Mouse (Mus musculus) macrophage (primary cell): ENCODE results near the gene Zfp354a. TPM values are rescaled to one million over a fixed set of nuclear protein-coding genes. Genes with fewer than 3 reads are reported as not detected.

ENCODE experiments used
- H3K27ac ChIP-seq: fragments of 350-480 bp; formaldehyde crosslinking; 2 replicates; pipeline ENCODE4 v1.9.0; 2021
- H3K36me3 ChIP-seq: fragments of 350-480 bp; formaldehyde crosslinking; 2 replicates; pipeline ENCODE4 v1.9.0; 2021; ENCODE audit errors: inconsistent target
- H3K4me3 ChIP-seq: fragments of 350-480 bp; formaldehyde crosslinking; 2 replicates; pipeline ENCODE4 v1.9.0; 2021; ENCODE audit errors: inconsistent target
- H3K79me2 ChIP-seq: fragments of 350-480 bp; formaldehyde crosslinking; 2 replicates; pipeline ENCODE4 v1.9.0; 2021; ENCODE audit errors: inconsistent target
- WGBS: methylation state at CpG from one replicate; pipeline ENCODE4 v1.1.7; 2026; ENCODE audit warnings: inconsistent platforms; ENCODE audit not compliant: missing documents; 5-methylcytosine and 5-hydroxymethylcytosine counted together
- polyA plus RNA-seq: library from polyadenylated mRNA; stranded (reverse); fragments of 250-400 nt; gene quantifications from 3 replicates; pipeline ENCODE4 v1.2.4, GENCODE M21; 2018; ENCODE audit warnings: inconsistent platforms

The Zfp354a gene
- polyA plus RNA-seq, 1 experiment from 2014 or later: 0.07 TPM

DNA sequence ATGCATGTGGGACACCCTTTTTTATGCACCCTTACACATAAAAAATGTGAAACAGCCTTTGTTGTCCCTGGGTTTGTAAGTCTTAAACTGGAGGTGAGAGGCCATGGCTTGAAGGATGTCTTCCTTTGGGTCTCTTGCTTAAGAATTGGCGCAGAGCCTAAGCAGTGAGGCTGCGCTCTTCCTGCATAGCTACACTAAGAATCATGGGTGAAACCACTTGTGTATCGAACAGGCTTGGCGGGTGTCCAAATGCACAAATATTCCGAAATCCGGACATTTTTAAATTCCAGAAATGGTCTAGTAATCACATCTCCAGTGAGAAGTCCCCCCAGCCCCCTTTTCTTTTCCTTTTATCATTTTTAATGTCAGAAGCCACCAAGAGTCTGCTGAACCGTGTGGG is 4.2 kb downstream of the Zfp354a start:
- Histone ChIP-seq H3K4me3 (no peak overlapping the region), H3K36me3 (no peaks in the 10 kb centered on the region), H3K79me2 (no peaks in the 10 kb centered on the region), H3K27ac (no peak overlapping the region)
- WGBS: 87% methylated on average over 7 of the region's 7 CpGs

DNA sequence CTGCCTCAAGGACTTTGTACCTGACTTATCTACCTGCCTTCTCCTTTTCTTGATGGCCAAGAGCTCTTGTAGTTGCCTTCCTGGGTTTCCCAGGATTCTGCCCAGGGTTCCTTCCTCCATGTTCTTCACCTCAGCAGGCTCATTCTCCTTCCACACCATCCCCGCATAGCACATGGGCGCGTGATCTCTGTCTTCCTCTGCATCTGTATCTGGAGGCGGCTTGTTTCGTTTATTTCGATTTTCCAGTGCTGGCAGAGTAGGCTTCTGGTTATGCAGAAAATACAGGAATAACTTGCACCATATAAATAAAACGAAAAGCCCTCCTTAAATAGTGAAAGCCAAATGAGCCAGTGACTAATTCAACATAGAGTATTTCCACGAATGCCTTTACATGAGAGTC is 4.8 kb downstream of the Zfp354a start:
- no peaks in the 10 kb centered on the region for H3K36me3 ChIP-seq
- no peak overlapping the region for H3K4me3 ChIP-seq
- H3K79me2 ChIP-seq: no peaks in the 10 kb centered on the region
- WGBS: 90% methylated on average over 8 of the region's 8 CpGs
- H3K27ac ChIP-seq: no peak overlapping the region

DNA sequence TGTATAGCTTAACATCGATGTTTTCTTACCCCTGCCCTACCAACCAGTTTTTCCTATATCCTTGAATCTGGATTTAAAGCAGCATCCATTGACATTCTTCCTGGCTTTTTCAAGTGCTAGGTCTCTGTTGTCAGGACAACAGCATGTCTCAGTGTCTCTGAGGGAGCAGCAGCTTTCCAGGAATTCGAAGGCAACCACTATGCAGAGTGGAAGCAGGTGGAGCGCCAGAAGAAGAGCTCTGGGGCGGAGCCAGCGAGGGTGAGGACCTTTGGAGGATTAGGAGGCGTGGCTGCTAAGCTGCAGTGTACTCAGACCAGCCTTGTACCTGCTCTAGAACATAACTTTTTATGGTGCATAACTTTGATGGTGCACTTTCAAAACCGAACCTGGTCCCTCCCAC is 25.5 kb downstream of the Zfp354a start:
- no peak overlapping the region for H3K4me3 ChIP-seq
- no peak overlapping the region for H3K27ac ChIP-seq
- H3K36me3 ChIP-seq: no peaks in the 10 kb centered on the region
- 55% methylated on average over 7 of the region's 7 CpGs for WGBS
- H3K79me2 ChIP-seq: no peaks in the 10 kb centered on the region

DNA sequence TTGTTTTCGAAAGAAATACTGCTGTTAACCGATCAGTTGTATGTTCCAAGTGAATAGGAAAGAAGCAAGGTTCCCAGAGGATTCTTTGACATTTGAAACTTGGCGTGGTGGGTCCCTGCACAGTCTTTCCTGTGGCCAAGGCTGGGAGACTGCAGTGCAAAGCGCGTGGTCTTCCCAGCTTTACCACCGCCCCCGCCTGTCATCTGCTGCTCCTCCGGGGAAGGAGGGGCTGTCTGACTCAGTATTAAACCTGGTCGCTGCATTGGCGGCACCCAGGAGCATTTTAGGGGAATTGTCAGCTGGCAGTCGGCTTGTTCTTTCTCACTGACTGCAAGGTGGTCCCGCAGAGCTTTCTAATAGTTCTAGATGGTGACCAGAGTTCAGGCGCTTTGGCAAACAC is 26.2 kb downstream of the Zfp354a start:
- WGBS: 69% methylated on average over 13 of the region's 13 CpGs
- H3K36me3 ChIP-seq: no peaks in the 10 kb centered on the region
- H3K4me3 ChIP-seq: no peak overlapping the region
- H3K79me2 ChIP-seq: no peaks in the 10 kb centered on the region
- no peak overlapping the region for H3K27ac ChIP-seq

DNA sequence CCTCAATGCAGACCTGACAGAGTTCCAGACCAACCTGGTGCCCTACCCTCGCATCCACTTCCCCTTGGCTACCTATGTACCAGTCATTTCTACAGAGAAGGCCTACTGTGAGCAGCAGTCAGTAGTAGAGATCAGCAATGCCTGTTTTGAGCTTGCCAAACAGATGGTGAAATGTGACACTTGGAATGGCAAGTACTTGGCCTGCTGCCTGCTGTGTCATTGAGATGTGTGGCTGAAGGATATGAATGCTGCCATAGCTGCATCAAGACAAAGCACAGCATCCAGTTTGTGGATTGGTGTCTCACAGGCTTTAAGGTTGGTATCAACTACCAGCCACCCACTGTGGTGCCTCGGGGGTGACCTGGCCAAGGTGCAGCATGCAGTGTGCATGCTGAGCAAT is 48.2 kb downstream of the Zfp354a start:
- Histone ChIP-seq H3K36me3 (no peaks in the 10 kb centered on the region), H3K27ac (no peak overlapping the region), H3K79me2 (no peaks in the 10 kb centered on the region), H3K4me3 (no peak overlapping the region)
- WGBS: 80% methylated on average over 2 of the region's 2 CpGs

DNA sequence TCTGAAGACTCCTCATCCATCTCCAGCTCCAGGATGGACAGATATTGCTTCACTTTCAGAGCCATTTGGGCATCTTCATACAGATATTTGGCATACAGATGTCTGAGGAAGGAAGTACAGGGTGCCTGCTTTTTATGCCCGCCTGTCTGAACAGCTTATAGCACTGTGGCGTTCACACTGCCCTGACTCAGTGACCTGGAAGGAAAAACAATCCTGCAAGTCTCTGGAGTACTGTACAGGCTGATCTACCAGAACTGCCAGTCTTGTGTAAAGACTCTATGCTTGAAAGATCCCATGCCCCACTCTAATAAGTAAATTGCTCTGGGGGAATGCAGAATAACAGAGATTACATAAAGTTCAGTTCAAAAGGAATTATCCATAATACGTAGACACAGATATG is 51.6 kb downstream of the Zfp354a start:
- Histone ChIP-seq H3K4me3 (no peak overlapping the region), H3K79me2 (no peaks in the 10 kb centered on the region), H3K27ac (no peak overlapping the region), H3K36me3 (no peaks in the 10 kb centered on the region)
- 89% methylated on average over 3 of the region's 3 CpGs for WGBS

Other genes with a start within 250 kb of the Zfp354a start
- gene Zfp354c, start 231.5 kb upstream of the Zfp354a start, polyA plus RNA-seq: 0.09 to 0.16 TPM in 2 of 3 replicates, not detected in the other
- gene Zfp879, start 217.7 kb upstream of the Zfp354a start, polyA plus RNA-seq: not detected in 3 replicates
- not detected in 3 replicates for gene Grm6, start 208.6 kb upstream of the Zfp354a start, polyA plus RNA-seq
- not detected in 3 replicates for gene Zfp454, start 171.6 kb upstream of the Zfp354a start, polyA plus RNA-seq
- gene Zfp2, start 143.1 kb upstream of the Zfp354a start, polyA plus RNA-seq: 0.23 to 0.42 TPM (median 0.36 TPM) in 3 replicates
- gene Zfp354b, start 127.6 kb upstream of the Zfp354a start, polyA plus RNA-seq: not detected in 3 replicates
- not detected in 3 replicates for gene 4933414I15Rik, start 115.5 kb upstream of the Zfp354a start, polyA plus RNA-seq
- not detected in 3 replicates for gene Prop1, start 105.5 kb upstream of the Zfp354a start, polyA plus RNA-seq
- gene Olfr1378, start 92.7 kb upstream of the Zfp354a start, polyA plus RNA-seq: not detected in 3 replicates
- not detected in 3 replicates for gene Olfr1377, start 77.3 kb upstream of the Zfp354a start, polyA plus RNA-seq
- gene Olfr51, start 55.7 kb upstream of the Zfp354a start, polyA plus RNA-seq: not detected in 3 replicates
- not detected in 3 replicates for gene Olfr54, start 45.0 kb upstream of the Zfp354a start, polyA plus RNA-seq
- gene Olfr1375, start 11.1 kb upstream of the Zfp354a start, polyA plus RNA-seq: not detected in 3 replicates
- not detected in 3 replicates for gene Gm12569, start 161.2 kb downstream of the Zfp354a start, polyA plus RNA-seq
- gene Clk4, start 202.5 kb downstream of the Zfp354a start, polyA plus RNA-seq: 23.5 to 51.9 TPM (median 44.7 TPM) in 3 replicates
- gene BC049762, start 203.8 kb downstream of the Zfp354a start, polyA plus RNA-seq: not detected in 3 replicates
- gene Col23a1, start 230.7 kb downstream of the Zfp354a start, polyA plus RNA-seq: 0.21 to 0.40 TPM (median 0.35 TPM) in 3 replicates